In the genomic region with DNA sequence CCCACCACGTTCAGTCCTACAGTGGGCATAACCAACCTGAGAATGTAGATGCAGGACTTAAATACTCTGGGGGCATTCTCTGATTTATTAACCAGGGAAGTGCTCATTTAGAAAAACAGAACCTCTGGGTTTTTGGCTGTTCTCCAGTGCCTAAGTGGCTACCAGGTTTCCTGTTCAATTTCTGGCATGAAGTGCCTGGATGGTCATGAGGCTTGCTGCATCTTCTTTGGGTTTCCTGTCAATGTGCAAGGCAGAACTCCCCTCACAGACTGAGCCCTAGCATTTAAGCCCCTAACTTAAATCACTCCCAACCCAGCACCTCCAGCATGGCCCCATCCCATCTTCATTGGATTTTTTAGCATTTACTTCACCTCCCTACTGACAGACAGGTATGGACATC, we compare ENCODE assay signal across 18 mouse cellular contexts.
"Had no signal": no experiment of that assay in that cellular context is flagged by ENCODE, and none has a peak within 500 bp of the region (broad histone marks: within the 10 kb centered on the region; RNA-seq: fewer than 3 reads in every experiment).

No protein-coding gene starts in this region.

- H3K27ac ChIP-seq: liver, embryonic 14.5 days; midbrain, embryonic 13.5 days; neural tube, embryonic 12.5 days; neural tube, embryonic 15.5 days; stomach, embryonic 15.5 days had no signal

- H3K9ac ChIP-seq: liver, embryonic 14.5 days; liver, postnatal 0 days; midbrain, embryonic 13.5 days; neural tube, embryonic 12.5 days; neural tube, embryonic 15.5 days; stomach, embryonic 15.5 days had no signal

- DNase-seq: kidney, adult 18-20 months; kidney, adult 9 months; kidney, postnatal 14 days; kidney, postnatal 4 days; left cerebral cortex, postnatal 4 days; liver, postnatal 0 days; lung, postnatal 14 days; lung, postnatal 4 days; right cerebral cortex, postnatal 25 days; spleen, adult 18-20 months; thymus, postnatal 25 days had no signal

- H3K9me3 ChIP-seq: midbrain, embryonic 13.5 days; neural tube, embryonic 12.5 days; neural tube, embryonic 15.5 days; stomach, embryonic 15.5 days had no signal

- H3K4me1 ChIP-seq: neural tube, embryonic 12.5 days; neural tube, embryonic 15.5 days; stomach, embryonic 15.5 days had no signal

- H3K27me3 ChIP-seq: neural tube, embryonic 12.5 days; neural tube, embryonic 15.5 days; stomach, embryonic 15.5 days had no signal

- H3K4me2 ChIP-seq: liver, embryonic 11.5 days; midbrain, embryonic 13.5 days; neural tube, embryonic 12.5 days; neural tube, embryonic 15.5 days; stomach, embryonic 15.5 days had no signal

- ATAC-seq: intestine, embryonic 16.5 days; liver, postnatal 0 days; midbrain, embryonic 13.5 days had no signal

- H3K36me3 ChIP-seq: midbrain, embryonic 13.5 days; neural tube, embryonic 12.5 days; neural tube, embryonic 15.5 days; stomach, embryonic 15.5 days had no signal

- H3K4me3 ChIP-seq: midbrain, embryonic 13.5 days; neural tube, embryonic 12.5 days; neural tube, embryonic 15.5 days; stomach, embryonic 15.5 days had no signal
